Mouse (Mus musculus) spleen, postnatal 36 days (tissue): ENCODE data around the gene Cemip2.

ENCODE experiments used
- DNase-seq, 2 experiments: peaks; one replicate each; pipeline ENCODE4 v3.0.0; 2022; ENCODE audit warnings: low spot score in 2 of 2, mixed read lengths in 1 of 2

Gene Cemip2

DNA sequence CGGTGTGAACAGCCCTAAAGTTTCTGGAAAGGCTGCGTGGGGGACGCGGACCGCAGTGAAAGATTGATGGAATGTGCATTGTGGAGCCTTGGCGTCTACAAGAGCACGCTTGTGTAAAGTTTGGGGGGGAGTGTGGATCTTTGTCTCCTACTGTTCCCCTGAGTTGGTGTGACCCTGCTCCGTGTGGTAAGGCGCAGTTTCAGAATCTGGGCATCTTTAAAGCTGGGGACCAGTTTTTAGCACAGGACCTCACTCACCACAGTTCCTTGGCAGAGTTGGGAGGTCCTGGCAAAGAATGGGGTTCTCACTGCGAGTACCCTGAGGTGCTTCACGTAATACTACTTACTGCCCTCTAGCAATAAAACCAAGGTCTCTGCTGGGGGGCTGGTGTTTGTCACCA, 964 bp downstream of the Cemip2 start:
- no peak for DNase-seq

- no peak for DNase-seq
Measured at GRCm38 (mm10) chr19:21780663-21781062, 2.5 kb downstream of the Cemip2 start.

DNA sequence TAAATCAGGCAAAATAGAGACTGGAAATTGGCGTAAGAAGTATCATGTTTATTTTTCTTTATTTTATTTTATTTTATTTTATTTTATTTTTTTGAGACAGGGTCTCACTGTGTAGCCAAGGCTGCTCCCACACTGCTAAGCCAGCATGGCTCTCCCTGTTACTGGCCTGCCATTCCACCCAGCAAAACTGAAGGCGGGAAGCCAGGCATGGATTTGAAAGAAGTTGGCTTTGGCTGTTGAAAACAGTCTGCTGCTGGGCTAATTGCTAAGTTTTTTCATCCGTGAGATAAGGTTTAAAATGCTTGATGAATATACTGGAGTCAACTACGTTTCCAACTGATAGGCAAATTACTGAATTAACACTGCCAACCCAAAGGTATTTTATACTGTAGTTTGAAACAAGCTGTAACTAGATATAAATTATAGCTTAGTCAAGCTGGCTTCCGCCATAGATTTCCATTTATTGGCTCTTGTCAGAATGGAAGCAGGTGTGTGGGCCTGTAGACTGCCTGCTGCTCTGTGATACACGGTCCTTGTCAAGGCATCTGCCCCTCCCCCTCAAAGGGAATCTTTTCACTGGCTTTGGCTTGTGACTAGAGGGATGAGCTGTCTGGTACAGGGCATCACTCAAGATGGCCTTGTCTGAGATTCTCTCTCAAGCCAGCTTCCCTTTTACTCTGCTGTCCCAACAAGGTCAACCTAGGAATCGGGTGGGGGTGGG, 3.1 kb downstream of the Cemip2 start:
- DNase-seq = no peak

- DNase-seq = no peak
Measured at GRCm38 (mm10) chr19:21781787-21782432, 3.8 kb downstream of the Cemip2 start.

DNA sequence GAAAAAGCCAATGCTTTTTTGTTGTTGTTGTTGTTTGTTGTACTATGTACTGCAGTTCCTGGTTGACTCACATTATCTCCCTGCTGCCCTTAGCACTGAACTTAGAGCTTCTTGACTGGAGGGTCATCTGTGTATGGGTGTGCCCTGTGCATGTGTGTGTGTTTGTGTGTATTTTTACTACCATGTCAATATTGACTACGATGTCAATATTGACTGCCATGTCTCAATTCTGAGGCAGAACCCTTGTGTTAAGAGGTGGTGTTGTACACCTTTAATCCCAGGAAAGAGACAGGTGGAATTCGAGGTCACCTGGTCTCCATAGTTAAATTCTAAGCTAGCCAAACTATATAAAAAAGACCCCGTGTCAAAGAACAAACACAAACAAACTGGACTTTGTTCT, 5.6 kb downstream of the Cemip2 start:
- DNase-seq = no peak

DNA sequence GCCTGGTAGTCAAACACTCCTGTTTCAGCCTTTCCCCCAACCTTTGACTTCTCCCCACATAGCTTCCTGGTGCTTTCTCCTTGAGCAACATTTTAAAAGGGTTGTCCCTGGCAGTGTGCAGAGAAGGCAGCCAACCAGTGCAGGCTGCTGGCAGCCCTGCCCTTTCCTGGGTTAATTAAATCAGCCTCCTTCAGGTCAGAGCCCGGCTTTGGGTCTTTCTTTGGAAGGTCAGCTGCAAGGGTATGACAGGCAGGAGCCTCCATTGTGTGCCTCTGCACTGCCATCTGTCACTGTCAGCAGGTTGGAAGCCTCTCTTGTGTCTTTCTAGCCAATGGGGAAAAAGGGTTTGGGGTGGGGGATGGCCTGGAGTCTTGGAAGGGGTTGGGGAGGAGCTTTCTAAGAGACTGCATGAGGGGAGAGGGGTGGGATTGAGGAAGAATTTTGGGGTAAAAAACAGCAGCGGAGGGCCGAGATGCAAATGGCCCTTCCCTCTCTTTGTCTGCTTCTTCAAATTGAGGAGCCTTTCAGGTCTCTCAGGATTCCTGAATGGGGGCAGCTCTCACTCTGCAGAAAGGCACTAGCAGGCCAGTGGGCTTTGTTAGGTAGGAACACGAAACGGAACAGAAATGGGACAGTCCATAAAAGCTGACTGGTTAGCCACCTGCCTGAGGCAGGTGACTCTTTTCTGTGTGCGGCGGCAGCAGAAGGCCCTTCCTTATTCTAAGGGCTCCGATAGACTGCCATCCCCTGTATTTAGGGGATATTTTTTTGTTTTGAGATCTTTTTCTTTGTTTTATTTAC, 6.4 kb downstream of the Cemip2 start:
- DNase-seq = no peak

DNA sequence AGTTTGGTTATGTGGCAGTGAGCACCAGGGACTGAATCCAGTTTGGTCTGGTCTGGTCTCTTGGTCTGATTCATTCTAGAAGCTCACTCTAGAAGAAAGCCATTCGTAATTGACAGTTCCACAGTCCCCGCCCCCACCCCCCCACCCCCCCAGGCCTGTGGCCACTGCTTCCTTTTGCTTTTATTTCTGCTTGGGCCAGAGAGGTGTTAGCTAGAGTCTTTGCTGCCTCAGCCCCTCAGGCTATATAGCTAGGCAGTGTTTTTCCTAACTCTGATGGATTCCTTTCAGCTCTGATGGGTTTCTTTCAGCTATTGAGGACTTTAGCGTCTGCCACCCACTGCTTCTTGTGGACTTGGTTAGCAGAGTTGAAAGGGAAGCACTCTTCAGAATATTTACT, 7.0 kb downstream of the Cemip2 start:
- no peak for DNase-seq

DNA sequence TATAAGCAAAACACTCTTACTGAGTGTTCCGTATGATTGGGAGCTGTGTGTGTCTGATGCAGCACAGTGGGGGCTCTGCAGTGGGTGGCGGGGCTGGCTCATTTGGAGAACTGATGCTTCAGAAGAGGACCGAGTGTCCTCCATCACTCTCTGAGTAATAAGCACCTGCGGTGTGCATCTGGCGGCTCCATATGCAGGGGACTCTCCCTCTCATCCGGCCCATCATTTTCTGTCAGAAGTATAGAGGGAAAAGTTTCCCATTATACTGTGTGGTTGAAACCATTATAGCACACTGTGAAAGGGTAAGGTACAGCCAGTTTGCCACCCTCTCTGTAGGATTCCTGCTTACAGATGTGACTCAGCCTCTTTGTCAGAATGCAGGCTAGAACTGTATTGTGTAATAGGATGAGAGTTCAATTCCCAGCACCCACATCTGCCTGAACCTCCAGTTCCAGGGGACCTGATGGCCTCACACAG, 8.9 kb downstream of the Cemip2 start:
- DNase-seq = no peak

- no peak for DNase-seq
Measured at GRCm38 (mm10) chr19:21788999-21789398, 10.9 kb downstream of the Cemip2 start.

DNA sequence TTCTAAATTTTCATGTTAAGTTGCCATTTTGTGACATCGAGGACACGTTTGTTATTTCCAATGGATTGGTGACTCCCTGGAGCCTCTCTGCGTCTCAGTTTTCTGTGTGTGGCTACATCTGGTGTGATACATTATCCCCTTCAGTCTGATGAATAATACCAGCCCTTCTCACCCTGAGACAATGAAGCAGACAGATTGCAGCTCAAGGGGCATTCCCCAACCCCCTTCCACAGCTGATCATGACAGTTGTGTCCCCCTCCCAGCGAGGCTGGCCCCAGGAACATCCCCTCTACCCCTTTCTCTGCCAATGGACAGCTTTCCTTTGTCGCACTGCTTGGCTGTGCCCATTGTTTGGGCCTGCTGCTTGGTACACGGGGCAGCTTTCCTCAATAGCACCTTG, 11.5 kb downstream of the Cemip2 start:
- no peak for DNase-seq

- DNase-seq = no peak
Measured at GRCm38 (mm10) chr19:21791386-21791785, 13.2 kb downstream of the Cemip2 start.

DNA sequence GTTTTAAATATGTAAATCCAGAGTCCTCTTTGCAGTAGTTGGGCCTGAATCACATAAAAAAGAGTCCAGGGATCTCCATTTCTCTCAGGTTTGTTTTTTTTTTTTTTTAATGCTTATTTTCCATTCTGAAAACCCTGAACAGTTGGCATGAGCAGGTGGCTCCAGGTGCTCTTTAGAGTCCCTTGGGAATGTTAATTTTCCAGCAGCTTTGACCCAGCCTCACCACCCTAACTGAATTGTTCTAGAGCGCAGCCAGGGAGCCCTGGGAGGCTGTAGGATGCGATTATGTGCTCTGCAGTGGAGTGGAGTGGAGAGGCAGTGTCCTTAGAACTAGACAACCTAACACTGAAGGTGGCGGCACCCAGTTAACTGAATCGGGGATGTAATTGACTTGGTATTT, 13.7 kb downstream of the Cemip2 start:
- DNase-seq = no peak

GRCm38 (mm10) chr19:21792587-21793175, 14.5 kb downstream of the Cemip2 start:
- DNase-seq = no peak

DNA sequence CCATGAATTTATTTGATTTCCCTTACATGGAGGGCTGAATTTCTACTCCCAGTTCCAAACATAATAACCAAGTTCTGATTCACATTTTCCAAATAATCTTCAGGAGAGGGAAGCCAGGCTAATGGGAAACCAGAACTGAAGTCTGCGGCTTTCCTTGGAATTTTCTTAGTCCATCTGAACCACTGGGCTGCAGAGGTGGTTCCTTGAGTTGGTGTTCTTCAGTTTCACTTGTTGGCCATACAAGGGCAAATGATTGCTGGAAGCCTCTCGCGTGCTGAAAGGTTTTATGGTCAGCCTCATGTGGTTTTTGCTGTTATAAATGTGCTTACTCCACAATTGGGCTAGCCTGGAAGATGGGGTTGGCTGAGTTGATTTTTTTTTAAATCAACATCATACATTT, 16.4 kb downstream of the Cemip2 start:
- no peak for DNase-seq

DNA sequence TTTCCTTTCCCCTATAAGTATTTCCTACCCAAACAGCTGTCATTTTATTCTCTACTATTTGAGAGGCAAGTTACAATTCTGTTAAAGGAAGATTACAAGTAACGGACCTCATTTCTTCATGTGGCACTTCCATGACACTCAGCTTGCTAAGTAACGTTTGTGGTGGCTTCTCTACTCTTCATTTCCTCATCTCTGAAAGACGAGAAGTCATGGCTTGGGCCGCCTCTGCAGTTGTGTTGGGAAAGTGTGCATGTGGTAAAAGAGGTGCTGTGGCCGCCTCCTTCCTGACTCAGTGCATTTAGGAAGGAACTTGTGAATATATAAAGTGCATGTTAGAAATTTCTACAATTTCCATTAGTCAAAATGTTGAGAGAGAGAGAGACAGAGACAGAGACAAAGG, 18.2 kb downstream of the Cemip2 start:
- no peak for DNase-seq

GRCm38 (mm10) chr19:21798700-21799099, 20.6 kb downstream of the Cemip2 start:
- DNase-seq = no peak

DNA sequence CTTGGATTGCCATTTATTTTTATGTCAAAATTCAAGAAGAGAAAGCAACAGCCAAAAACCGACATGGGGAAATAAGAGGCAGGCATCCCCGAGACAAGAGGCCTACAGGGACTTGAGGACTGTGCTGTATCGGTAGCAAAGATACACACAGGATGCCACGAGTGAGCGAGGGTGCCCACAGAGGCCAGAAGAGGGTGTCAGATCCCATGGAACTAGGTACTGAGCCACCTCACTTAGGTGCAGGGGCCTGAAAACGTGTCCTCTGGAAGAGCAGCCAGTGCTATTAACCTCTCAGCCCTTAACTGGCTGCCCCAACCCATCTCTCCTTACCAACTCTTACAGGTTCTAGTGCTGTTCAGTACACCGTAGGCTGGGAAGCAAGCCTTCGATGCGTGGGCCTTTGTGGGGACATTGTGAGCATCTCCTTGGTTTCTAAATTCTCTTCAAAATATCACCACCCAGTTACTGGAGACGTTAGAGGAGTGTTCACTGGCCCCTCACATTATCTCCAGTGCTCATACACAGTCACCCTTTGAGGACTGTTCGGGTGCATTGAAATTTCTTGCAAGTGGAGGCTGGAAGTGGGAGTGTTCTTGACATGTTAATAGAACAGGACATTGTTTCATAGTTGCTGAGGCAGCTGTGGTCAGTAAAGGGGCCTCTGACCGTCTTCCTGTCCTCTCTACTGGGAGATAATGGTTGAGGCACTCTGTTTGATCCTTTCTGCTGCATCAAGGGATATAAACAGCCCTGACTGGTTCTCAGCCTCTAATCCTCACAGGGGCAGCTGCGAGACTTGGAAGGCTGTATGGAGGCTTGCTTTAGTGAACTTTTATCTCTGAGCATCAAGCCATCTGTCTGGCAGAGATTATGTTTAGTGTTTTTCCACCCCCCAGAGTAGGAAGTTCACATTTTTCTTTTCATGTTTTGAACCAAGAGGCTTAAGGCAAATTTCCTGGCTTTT, 21.6 kb downstream of the Cemip2 start:
- DNase-seq = no peak

GRCm38 (mm10) chr19:21804488-21804887, 26.3 kb downstream of the Cemip2 start:
- no peak for DNase-seq

DNA sequence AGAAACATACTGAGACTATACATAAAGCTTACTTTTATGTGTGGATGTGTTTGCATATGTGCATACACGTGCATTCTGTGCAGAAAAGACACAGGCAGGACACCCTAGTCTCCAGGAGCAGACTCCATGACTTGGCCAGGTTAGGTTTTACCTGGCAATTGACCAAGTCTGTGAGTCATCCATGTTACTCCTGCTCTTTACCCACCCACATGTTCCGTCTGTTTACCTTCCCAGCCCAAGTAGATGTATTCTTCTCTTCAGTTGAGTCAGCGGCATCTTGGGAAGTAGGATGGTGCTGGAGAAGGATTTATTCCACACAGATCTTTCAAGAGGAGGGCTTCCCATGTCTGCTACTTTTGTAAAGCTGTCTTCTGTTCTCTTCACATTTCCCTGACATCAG, 27.2 kb downstream of the Cemip2 start:
- no peak for DNase-seq

DNA sequence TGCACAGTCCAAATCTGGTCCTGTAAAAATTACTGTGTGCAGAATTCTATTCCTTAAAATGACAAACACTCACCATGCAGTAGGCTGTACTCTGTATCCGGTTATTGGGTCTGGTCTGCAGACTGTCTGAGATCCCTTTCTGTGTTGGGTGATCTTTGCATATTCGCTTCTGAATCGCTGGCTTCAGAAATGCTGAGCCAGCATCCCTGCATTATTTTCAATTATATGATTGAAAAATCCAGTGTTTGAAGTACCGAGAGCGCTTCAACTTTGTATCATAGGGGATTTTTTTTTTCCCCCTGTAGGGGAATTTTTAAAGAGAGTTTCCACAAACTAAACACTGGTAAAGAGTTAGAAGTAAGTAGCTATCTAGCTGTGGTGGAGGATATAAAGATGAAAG, 32.0 kb downstream of the Cemip2 start:
- no peak for DNase-seq

DNA sequence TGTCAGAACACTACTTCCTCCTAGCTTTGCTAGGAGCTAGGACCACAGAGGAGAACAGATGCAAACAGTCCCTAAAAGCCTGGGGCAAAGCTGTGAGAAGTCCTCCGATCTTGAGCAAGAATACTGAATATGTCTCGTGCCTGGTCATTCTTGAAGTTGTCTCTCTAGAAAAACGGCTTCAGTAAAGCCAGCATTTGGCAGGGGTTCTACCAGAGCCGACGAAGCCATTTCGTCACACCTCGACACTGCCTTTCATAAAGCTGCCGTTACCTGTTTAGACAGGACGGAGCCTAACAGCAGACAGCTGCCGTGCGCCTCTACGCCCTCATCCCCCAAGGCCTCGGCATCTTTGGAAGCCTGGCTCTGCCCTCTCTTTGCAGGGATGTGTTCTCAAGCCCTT, 35.4 kb downstream of the Cemip2 start:
- DNase-seq = no peak
